Mouse (Mus musculus): Measurements from ENCODE around the gene Palld.

Gene Palld

GRCm38 (mm10) chr8:61722226-61722625 is 180.3 kb downstream of the Palld start:
- DNase-seq, result no peak

DNA sequence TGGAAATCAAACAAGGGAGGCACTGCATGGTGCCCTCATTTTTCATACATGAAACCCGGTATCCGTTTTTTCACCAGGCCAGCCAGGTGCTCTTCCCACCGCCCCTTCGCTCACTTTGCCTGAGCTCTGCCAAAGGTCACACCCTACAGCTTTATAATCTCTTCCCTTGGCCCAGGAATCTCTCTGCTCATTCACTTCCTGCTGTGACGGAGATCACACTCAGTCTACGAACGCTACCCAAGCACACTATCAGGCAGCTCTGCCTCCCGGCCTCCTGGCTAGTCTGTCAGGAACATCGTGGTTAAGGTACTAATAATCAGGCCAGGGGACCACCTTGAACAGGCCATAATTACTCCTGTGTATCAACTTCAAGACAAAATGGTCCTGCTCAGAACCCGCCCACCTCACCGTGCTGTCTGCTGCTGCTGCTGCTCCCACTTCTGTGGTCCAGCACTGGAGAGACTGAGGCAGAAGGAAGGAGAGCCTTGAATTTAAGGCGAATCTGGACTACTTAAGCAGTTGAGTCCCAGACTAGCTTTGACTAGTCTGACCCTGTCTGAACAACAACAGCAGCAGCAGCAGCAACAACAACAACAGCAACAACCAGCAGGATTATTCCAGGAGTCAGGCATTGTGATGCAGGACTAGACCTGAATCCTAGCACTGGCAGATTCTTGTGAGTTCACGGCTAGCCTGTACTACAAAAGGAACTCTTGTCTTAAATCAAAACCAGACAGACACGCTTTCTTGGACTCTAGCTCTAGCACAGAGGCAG is 187.0 kb downstream of the Palld start:
- no peak for DNase-seq

DNA sequence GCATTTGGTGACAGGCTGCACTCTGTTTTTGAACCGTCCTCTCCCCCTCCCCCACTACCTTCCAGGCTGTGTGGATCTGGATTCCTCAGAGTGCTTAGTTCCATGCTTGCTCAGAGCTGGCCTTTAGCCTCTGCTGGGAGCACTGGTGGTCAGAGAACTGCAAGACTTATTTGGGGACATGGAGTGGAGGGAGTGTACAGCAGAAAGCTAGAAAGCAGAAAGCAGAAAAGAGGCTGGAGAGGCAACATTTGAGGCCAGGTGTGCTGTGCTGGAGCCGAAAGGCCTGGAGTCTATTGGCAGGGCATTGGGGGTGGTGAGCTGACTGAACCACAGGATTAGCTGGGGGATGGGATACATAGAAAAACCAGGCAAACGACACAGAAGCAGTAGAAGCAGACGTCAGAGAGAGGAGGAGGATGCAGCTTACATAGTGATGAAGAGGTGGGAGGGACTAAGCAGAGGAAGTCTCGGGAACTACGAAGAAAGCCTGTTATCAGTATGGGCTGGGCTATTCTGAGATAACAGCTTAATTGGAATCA is 188.1 kb downstream of the Palld start:
- no peak for DNase-seq

DNA sequence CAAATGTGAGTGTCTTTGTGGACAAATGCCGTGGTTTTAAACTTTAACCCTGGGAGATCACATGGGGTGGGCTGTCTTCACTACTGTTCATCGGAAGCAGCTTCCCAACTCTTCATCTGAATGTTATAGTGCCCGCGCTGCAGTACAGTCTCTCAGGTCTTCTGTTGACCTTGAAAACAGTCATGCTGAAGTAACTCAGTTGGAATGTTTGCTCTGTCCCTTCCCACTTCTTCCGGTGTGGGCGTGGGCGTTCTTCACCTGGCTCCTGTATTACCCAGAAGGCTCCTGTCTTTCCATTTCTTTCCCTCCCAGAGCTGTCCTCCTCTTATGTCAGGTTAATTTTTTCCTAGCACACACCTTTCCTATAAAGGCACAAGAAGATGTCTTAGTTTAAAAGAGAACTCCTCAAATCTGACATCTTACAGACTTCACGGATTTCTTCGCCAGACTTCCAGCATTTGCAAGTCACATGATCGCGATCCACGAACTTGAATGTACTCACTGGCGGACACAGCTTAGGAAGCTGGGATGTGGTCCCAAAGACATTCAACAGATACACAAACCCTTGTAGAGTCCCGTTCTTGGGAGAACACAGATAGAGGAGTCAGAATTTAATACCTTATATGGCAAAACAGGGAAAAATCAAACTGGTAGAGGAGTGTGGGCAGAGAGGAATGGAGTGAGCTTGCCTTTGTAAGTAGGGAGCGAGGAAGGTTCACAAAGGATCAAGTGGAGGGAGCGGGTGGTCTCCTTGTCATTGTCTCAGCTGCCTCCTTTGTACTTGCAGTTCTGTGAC is 189.1 kb downstream of the Palld start:
- peak in 1 of 2 experiments; percentile 36 for DNase-seq

GRCm38 (mm10) chr8:61712426-61712825 is 190.1 kb downstream of the Palld start:
- DNase-seq, result no peak

- DNase-seq, result no peak
Observed at GRCm38 (mm10) chr8:61708586-61709305, 193.7 kb downstream of the Palld start.

- no peak for DNase-seq
Observed at GRCm38 (mm10) chr8:61705491-61705890, 197.0 kb downstream of the Palld start.

DNA sequence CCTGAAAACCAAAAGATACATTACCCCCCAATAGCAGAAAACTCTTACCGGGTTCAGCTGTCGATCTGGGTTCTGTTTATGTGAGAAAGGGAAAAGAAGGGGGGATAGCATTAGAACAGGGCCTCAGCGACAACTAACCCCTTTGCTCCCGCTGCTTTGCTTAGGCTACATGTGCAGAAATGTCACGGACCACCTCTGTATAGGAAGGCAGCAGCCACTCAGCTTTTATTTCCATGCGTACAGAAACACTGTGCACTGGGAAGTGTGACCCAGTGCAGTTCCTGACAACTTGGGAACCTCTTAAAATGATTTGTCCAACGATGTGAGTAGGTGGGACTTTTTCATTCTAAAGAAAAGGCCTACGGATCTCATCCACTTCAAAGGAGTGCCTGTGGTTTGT is 200.4 kb downstream of the Palld start:
- DNase-seq, result no peak

- DNase-seq, result no peak
Observed at GRCm38 (mm10) chr8:61700932-61701681, 201.4 kb downstream of the Palld start.

- no peak for DNase-seq
Observed at GRCm38 (mm10) chr8:61700298-61700697, 202.2 kb downstream of the Palld start.

DNA sequence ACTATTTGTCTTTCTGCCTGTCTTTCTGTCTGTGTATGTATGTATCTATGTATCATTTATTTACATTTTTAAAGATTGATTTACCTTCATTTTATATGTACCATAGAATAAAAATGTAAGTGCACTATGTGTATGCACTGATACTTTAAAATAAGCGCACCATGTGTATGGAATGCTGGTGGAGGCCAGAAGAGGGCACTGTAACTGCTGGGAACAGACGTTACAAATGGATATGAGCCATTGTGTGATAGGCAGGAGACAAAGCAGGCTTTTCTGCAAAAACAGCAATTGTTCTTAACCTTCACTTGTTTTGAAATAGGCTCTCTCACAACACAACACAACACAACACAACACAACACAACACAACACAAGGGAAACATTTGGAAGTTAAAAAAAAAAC is 203.5 kb downstream of the Palld start:
- DNase-seq, result no peak

DNA sequence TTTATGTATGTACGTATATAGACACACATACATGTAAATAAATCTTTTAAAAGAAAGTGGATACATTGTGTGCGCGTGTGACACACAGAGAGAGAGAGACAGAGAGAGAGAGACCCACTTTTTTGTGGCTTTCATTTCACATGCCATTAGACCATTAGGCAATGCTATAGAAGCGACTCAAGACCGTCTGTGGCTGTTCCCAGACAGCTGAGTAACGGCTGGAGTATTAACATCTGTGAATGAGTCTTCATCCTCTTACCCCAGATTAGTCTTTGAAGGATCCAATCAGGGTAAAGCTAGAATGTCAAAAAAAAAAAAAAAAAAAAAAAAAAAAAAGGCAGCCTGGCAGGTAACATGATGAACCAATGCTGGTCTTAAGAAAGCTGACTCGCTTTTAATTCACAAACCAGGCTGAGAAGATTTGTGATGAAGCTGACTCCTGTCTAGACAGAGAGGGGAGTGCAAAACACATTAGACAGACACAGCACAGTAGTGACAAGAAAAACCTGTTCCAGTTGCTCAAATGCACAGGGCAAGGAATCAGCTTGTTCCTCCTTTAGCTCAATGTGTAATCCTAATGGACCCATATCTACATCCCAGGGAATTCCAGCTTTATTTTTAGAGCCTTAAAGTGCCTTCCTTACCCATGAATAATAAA is 204.6 kb downstream of the Palld start:
- DNase-seq, result no peak

DNA sequence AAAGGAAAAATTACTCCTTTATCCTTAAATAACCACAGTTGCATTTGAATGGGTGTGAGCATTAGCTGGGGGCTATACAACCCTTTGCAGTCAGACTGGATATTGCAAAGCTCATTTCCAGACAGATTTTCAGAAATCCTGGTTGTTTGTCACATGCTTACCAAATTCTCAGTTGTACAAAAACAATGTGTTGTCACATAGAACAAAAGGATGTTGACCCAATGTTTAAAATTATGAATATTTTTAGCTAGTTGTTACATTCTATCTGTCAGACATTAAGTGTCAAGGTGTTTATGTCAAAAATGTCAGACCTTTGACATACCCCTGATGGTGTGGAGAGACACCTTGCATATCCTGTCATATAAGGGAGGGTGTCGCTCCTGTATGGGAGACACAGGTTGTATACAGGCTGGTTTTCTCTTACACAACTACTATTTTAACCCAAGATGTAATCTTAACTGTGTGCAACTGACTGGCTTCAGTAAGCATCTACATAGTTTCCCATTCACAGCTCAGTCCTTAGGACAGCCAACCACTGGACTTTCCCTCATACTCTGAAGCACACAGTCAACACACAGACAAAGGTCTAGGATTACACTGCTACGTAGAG is 205.5 kb downstream of the Palld start:
- no peak for DNase-seq

DNA sequence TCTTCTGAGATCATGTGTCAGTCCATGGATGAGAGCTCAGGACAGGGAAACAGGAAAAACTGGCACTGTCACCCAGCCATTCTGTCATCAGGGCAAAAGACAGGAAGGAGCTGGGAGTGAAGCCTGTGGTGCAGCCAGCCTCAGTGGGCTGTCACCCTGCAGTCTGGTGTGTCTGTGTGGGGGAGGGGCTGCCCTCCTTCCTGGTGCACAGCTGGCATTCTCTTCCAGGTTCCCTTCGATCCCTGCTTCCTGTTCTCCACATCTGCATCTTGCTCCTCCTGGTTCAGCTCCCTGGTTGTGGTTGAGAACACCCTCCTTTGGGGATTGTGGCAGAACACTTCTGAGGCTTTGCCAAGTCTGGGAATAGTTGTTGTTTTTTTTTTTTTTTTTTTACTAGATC is 207.1 kb downstream of the Palld start:
- DNase-seq, result peak in 1 of 2 experiments; percentile 32

DNA sequence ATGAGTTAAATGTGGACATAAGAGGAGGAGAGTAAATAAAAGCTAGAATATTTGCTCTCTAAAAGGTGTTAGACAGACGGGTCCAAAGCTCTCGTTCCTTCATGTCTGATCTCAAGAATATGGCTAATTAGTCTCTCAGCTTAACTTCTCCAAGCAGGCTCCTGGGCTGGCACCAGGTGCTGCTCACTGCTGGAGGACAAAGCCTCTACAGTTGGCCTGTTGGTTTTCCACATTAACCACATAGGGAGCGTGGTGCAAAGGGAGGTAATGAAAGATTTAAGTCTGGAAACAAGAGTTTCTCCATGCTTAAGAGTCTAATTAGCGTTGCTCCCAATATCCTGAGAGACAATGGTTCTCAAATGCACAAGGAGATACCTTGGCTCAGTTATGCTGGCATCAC is 209.6 kb downstream of the Palld start:
- DNase-seq, result no peak

- no peak for DNase-seq
Observed at GRCm38 (mm10) chr8:61692129-61692528, 210.4 kb downstream of the Palld start.

- peak in 1 of 2 experiments; percentile 2 for DNase-seq
Observed at GRCm38 (mm10) chr8:61691391-61691790, 211.1 kb downstream of the Palld start.

- peak in 1 of 2 experiments; percentile 2 for DNase-seq
Observed at GRCm38 (mm10) chr8:61687071-61687470, 215.4 kb downstream of the Palld start.

- peak in 1 of 2 experiments; percentile 47 for DNase-seq
Observed at GRCm38 (mm10) chr8:61686340-61686739, 216.2 kb downstream of the Palld start.

DNA sequence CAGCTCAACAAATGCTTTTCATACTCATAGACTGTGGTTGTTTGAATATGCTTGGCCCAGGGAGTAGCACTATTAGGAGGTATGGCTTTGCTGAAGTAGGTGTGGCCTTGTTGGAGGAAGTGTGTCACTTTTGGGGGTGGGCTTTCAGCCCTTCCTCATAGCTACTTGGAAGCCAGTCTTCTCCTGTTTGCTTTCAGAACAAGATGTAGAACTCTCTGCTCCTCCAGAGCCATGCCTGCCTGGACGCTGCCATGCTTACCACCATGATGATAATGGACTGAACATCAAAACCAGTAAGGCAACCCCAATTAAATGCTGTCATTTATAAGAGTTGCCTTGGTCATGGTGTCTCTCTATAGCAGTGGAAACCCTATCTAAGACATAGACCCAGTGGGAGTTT is 217.2 kb downstream of the Palld start:
- no peak for DNase-seq

- no peak for DNase-seq
Observed at GRCm38 (mm10) chr8:61684280-61684939, 218.1 kb downstream of the Palld start.
